Mouse (Mus musculus) frontal cortex, postnatal 14 days (tissue): ENCODE data around the gene D6Ertd527e.

Source experiments
- DNase-seq, 2 experiments: peaks; one replicate each; pipeline ENCODE4 v3.0.0; 2022; ENCODE audit warnings: low spot score in 2 of 2

D6Ertd527e gene

DNA sequence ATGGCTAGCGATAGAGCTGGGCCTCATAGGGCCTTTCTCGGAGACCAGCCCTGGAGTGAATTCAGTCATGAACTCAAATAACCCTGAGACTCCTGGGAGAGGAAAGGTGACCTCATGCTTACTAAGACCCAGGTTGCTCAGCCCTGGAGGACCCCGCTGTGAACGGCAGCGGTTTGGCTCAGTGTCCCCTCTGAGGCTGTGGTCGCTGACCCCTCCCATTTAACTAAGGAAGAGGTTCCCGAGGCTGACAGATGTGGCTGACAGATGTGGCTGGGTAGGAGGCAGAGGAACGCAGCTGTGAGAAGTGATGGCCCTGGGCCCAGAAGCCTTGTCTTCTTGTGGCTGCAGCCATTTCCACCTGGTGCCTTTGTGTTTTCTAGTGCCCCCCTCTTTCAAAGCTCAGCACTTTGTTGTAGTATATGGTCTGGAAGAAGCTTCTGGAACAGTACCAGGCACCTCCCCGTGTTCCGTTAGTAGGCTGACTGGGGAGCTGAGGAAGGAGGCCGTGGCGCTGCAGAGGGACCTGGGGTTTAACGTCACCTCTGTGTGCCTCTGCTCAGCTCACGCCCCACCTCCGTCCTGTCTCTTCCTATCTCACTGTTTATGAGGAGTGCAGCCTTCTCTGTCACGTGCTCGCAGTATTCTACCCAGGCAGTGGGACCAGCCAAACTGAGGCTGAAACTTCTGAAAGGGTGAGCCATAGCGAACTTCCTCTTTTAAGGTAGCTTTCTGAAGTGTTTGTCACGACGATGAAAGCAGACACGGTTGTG is 48.1 kb downstream of the D6Ertd527e start:
- no peak for DNase-seq

DNA sequence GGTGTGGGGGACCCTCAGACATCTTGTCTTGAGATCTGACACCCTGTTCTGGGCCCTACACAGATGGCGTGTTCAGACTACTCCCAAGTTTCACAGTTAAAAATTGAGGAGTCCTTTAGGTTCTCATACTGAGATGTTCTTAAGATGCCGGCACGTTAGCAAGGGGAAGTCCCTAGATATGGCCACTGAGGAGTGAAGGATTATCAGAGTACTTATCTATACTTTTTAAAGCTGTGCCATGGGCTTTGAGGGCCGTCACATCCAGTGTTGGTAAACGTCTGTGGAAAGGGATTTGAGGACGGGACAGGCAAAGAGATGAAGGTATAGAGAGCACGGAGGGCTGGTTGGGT is 48.7 kb downstream of the D6Ertd527e start:
- no peak for DNase-seq

- no peak for DNase-seq
Measured at GRCm38 (mm10) chr6:87153836-87154235, 49.3 kb downstream of the D6Ertd527e start.

DNA sequence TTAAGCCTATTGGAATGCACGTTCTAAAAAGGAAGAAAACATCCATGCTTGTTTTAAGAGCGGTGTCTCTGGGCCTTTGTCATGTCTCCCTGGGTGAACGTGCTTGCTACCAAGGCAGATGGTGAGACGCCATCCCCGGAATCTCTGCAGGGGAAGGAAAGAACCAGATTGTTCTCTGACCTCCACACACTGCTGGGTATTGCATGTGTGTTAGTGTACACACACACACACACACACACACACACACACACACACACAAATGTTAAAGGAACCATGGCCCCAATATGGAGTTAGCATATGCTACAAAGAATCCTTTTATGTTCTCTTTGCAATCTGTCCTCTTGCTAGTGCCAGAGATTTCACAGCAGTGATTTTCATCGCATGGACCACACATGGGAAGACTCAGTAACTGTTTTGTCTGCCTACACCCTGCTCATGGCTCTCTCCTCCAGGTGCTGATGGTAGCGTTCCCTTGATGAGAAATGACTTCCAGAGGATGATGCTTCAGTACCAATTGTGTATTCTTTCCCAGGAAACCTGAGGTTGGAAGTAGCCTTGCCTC is 53.6 kb downstream of the D6Ertd527e start:
- DNase-seq: no peak

DNA sequence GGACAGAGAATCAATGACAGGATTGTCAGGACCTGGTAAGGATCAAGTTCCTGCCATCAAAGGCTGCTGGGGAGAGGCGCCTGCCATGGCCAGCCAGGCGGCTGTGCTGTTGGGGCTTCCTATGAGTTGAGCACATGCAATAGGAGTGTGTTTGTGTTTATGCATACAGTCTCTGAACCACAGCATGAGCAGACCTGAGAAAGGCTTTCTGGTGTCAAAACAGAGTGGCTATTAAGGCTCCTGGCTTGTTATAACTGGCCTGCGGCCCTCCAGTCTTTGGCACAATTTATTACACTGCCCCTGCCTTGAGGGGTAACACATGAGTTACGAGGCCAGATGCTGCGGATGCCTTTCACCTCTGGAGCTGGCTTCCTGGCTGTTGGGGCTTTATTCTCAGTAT is 55.6 kb downstream of the D6Ertd527e start:
- no peak for DNase-seq

DNA sequence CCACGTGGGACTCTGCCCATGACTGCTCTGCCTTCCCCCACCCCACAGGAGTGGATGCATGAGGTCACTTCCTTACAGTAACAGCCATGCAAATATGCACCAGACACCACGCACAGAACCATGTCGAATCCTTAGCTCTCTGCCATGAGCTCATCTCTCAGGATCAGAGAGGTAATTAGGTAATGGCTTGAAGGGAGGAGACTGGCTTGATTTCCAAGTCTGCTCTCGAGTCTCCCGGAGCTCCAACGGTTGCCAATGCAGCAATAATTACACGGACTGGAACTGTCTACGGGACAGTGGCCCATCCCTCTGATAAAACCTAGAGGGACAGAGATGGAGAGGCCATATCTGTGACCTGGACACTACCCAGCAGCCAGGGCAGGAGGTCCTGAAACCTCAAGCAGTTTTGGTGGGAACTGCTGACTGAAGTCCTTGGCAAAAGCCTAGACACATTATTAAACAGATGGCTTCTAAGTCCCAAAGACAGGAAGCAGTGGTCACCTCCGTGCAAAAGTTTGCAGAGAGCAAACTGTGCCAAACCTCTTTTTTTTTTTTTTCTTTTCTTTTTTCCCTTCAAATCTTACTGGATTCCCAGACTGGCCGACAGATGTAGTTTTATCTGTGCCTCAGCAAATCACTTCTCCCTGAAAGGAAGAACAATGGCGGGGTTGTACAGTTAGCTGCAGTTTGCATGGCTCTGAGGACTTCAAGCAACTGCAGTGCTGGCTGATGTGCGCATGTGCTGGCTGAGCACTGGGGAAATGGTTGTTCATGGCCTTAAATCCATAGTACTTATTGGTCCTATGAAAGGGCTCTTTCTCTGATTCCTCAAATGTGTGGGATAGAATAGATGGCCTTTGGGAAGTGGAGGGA is 57.1 kb downstream of the D6Ertd527e start:
- DNase-seq: no peak
